In genomic region chr6:76688831-76689230, GRCm38 (mm10) we compare ENCODE assay signal across 17 mouse cellular contexts.
DNase-seq lines count a peak whose midpoint lies in the region; ATAC-seq and TF ChIP-seq lines count a peak whose summit lies in the region.
"Had no signal": no experiment of that assay in that cellular context is flagged by ENCODE, and none has a peak within 500 bp of the region (broad histone marks: within the 10 kb centered on the region; RNA-seq: fewer than 3 reads in every experiment).

No protein-coding gene starts in this region.

- no peak overlapping the region for H3K27ac ChIP-seq in hindbrain, postnatal 0 days
- no peak overlapping the region for H3K27ac ChIP-seq in hindbrain, embryonic 12.5 days
- H3K27ac ChIP-seq in neural tube, embryonic 13.5 days (replicated peaks) = 0 out of 2 replicates have a peak overlapping the region, but pooled peaks have one; percentile 13
- H3K27ac ChIP-seq in neural tube, embryonic 15.5 days (replicated peaks) = no peak overlapping the region
- 0 out of 2 replicates have a peak overlapping the region, but pooled peaks have one; percentile 0 for H3K27ac ChIP-seq in midbrain, embryonic 15.5 days
- H3K27ac ChIP-seq in heart, adult 2 months = no peak overlapping the region
- H3K27ac ChIP-seq: heart, embryonic 15.5 days; hindbrain, embryonic 15.5 days; limb, embryonic 12.5 days; liver, embryonic 15.5 days; stomach, embryonic 15.5 days had no signal

- intact Hi-C loops in heart, adult 2 months (cut with DNase I) = no loop called here

- no peak for TF ChIP-seq EP300 in heart, adult 2 months (IDR thresholded peaks at IDR 0.05; ENCODE audit: insufficient read depth, low read depth, low read length)

- peak; percentile 4 for DNase-seq in cerebellum, adult 11 months
- peak; percentile 58 for DNase-seq in hindbrain, postnatal 0 days (ENCODE audit: low spot score)
- DNase-seq in heart, adult 2 months = no peak
- DNase-seq: adrenal gland, postnatal 25 days; kidney, adult 8-10 months; spleen, adult 18-20 months; thymus, postnatal 14 days had no signal

- no peak for TF ChIP-seq POLR2A in heart, adult 2 months (IDR thresholded peaks at IDR 0.05; ENCODE audit: insufficient read depth, low read depth, low read length)

- H3K27me3 ChIP-seq in hindbrain, postnatal 0 days (ENCODE audit: insufficient read depth, low read length) = no peaks in the 10 kb centered on the region
- no peaks in the 10 kb centered on the region for H3K27me3 ChIP-seq in hindbrain, embryonic 12.5 days
- no peaks in the 10 kb centered on the region for H3K27me3 ChIP-seq in neural tube, embryonic 13.5 days
- no peaks in the 10 kb centered on the region for H3K27me3 ChIP-seq in neural tube, embryonic 15.5 days (replicated peaks)
- no peaks in the 10 kb centered on the region for H3K27me3 ChIP-seq in midbrain, embryonic 15.5 days (replicated peaks)
- H3K27me3 ChIP-seq in heart, adult 2 months (ENCODE audit: control insufficient read depth, insufficient read depth, low read length) = no peaks in the 10 kb centered on the region
- H3K27me3 ChIP-seq: heart, embryonic 15.5 days; hindbrain, embryonic 15.5 days; limb, embryonic 12.5 days; liver, embryonic 15.5 days; stomach, embryonic 15.5 days had no signal

- H3K9me3 ChIP-seq in hindbrain, postnatal 0 days (ENCODE audit: low read length) = no peaks in the 10 kb centered on the region
- H3K9me3 ChIP-seq in hindbrain, embryonic 12.5 days (replicated peaks) = no peaks in the 10 kb centered on the region
- H3K9me3 ChIP-seq in neural tube, embryonic 13.5 days = no peaks in the 10 kb centered on the region
- H3K9me3 ChIP-seq in neural tube, embryonic 15.5 days (replicated peaks) = no peaks in the 10 kb centered on the region
- no peaks in the 10 kb centered on the region for H3K9me3 ChIP-seq in midbrain, embryonic 15.5 days
- H3K9me3 ChIP-seq: heart, embryonic 15.5 days; hindbrain, embryonic 15.5 days; limb, embryonic 12.5 days; liver, embryonic 15.5 days; stomach, embryonic 15.5 days had no signal

- H3K4me3 ChIP-seq in hindbrain, postnatal 0 days (ENCODE audit: low read length) = no peak overlapping the region
- no peak overlapping the region for H3K4me3 ChIP-seq in hindbrain, embryonic 12.5 days
- H3K4me3 ChIP-seq in neural tube, embryonic 13.5 days = no peak overlapping the region
- no peak overlapping the region for H3K4me3 ChIP-seq in neural tube, embryonic 15.5 days (replicated peaks)
- no peak overlapping the region for H3K4me3 ChIP-seq in midbrain, embryonic 15.5 days
- H3K4me3 ChIP-seq in heart, adult 2 months = no peak overlapping the region
- H3K4me3 ChIP-seq: heart, embryonic 15.5 days; hindbrain, embryonic 15.5 days; limb, embryonic 12.5 days; liver, embryonic 15.5 days; stomach, embryonic 15.5 days had no signal

- 50% methylated on average over 2 of the region's 2 CpGs for WGBS in hindbrain, postnatal 0 days
- WGBS in hindbrain, embryonic 12.5 days = 61% methylated on average over 2 of the region's 2 CpGs
- 61% methylated on average over 2 of the region's 2 CpGs for WGBS in neural tube, embryonic 13.5 days
- 54% methylated on average over 2 of the region's 2 CpGs for WGBS in neural tube, embryonic 15.5 days
- WGBS in midbrain, embryonic 15.5 days = 37% methylated on average over 2 of the region's 2 CpGs
- WGBS in heart, adult 2 months = 43% methylated on average over 2 of the region's 2 CpGs

- TF ChIP-seq CTCF in hindbrain, postnatal 0 days (IDR thresholded peaks at IDR 0.05; ENCODE audit: low read depth) = no peak
- TF ChIP-seq CTCF in heart, adult 2 months (IDR thresholded peaks at IDR 0.05) = no peak

- no peaks in the 10 kb centered on the region for H3K36me3 ChIP-seq in hindbrain, postnatal 0 days (ENCODE audit: insufficient read depth, low read length)
- H3K36me3 ChIP-seq in hindbrain, embryonic 12.5 days = no peaks in the 10 kb centered on the region
- H3K36me3 ChIP-seq in neural tube, embryonic 13.5 days = no peaks in the 10 kb centered on the region
- H3K36me3 ChIP-seq in neural tube, embryonic 15.5 days = no peaks in the 10 kb centered on the region
- H3K36me3 ChIP-seq in midbrain, embryonic 15.5 days (replicated peaks) = no peaks in the 10 kb centered on the region
- H3K36me3 ChIP-seq in heart, adult 2 months (ENCODE audit: control insufficient read depth, insufficient read depth, low read length) = no peaks in the 10 kb centered on the region
- H3K36me3 ChIP-seq: heart, embryonic 15.5 days; hindbrain, embryonic 15.5 days; limb, embryonic 12.5 days; liver, embryonic 15.5 days; stomach, embryonic 15.5 days had no signal

- H3K4me2 ChIP-seq in hindbrain, postnatal 0 days (ENCODE audit: low read depth, low read length) = no peak overlapping the region
- no peak overlapping the region for H3K4me2 ChIP-seq in hindbrain, embryonic 12.5 days (replicated peaks)
- H3K4me2 ChIP-seq in neural tube, embryonic 13.5 days = no peak overlapping the region
- H3K4me2 ChIP-seq in neural tube, embryonic 15.5 days = no peak overlapping the region
- no peak overlapping the region for H3K4me2 ChIP-seq in midbrain, embryonic 15.5 days
- H3K4me2 ChIP-seq: heart, embryonic 15.5 days; hindbrain, embryonic 15.5 days; limb, embryonic 12.5 days; liver, embryonic 15.5 days; stomach, embryonic 15.5 days had no signal

- no peaks in the 10 kb centered on the region for H3K79me2 ChIP-seq in heart, adult 2 months (replicated peaks; ENCODE audit: control insufficient read depth, insufficient read depth, low read length)

- no peaks in the 10 kb centered on the region for H3K4me1 ChIP-seq in hindbrain, postnatal 0 days (ENCODE audit: insufficient read depth, low read length)
- H3K4me1 ChIP-seq in hindbrain, embryonic 12.5 days = peaks cover 4% of the 10 kb centered on the region; the same call in 1 of the 2 replicates
- H3K4me1 ChIP-seq in neural tube, embryonic 13.5 days (replicated peaks) = peaks cover 12% of the 10 kb centered on the region; the same call in 1 of the 2 replicates
- H3K4me1 ChIP-seq in neural tube, embryonic 15.5 days = peaks cover 6% of the 10 kb centered on the region; the same call in 1 of the 2 replicates
- H3K4me1 ChIP-seq in midbrain, embryonic 15.5 days = peaks cover 10% of the 10 kb centered on the region
- no peaks in the 10 kb centered on the region for H3K4me1 ChIP-seq in heart, adult 2 months (ENCODE audit: control insufficient read depth, insufficient read depth, low read length)
- H3K4me1 ChIP-seq: heart, embryonic 15.5 days; liver, embryonic 15.5 days; stomach, embryonic 15.5 days had no signal

- H3K9ac ChIP-seq in hindbrain, postnatal 0 days (replicated peaks; ENCODE audit: low read length) = no peak overlapping the region
- no peak overlapping the region for H3K9ac ChIP-seq in hindbrain, embryonic 12.5 days
- H3K9ac ChIP-seq in neural tube, embryonic 13.5 days = no peak overlapping the region
- H3K9ac ChIP-seq in neural tube, embryonic 15.5 days (replicated peaks) = no peak overlapping the region
- no peak overlapping the region for H3K9ac ChIP-seq in midbrain, embryonic 15.5 days
- no peak overlapping the region for H3K9ac ChIP-seq in heart, adult 2 months (ENCODE audit: low read depth, low read length)
- H3K9ac ChIP-seq: heart, embryonic 15.5 days; hindbrain, embryonic 15.5 days; limb, embryonic 12.5 days; liver, embryonic 15.5 days; stomach, embryonic 15.5 days had no signal

- no peak for ATAC-seq in cerebellum, adult (ENCODE audit: insufficient number of reproducible peaks, low FRiP score, low TSS enrichment)
- ATAC-seq in hindbrain, postnatal 0 days = no peak
- no peak for ATAC-seq in hindbrain, embryonic 12.5 days (ENCODE audit: low FRiP score)
- no peak for ATAC-seq in neural tube, embryonic 13.5 days (ENCODE audit: low read depth)
- ATAC-seq in neural tube, embryonic 15.5 days (ENCODE audit: low FRiP score) = no peak
- ATAC-seq in midbrain, embryonic 15.5 days (replicated peaks) = peak; percentile 48; the same call in 1 of the 2 replicates

Comparison
In these comparisons a context has a peak if more than half of its experiments do, and no peak if none do; other contexts are left out.
1. H3K27ac ChIP-seq: peak in neural tube, embryonic 13.5 days (single experiment) and midbrain, embryonic 15.5 days (single experiment); none in hindbrain, postnatal 0 days (single experiment), hindbrain, embryonic 12.5 days (single experiment), neural tube, embryonic 15.5 days (single experiment) and heart, adult 2 months (single experiment).
2. DNase-seq: peak in cerebellum, adult 11 months (single experiment) and hindbrain, postnatal 0 days (single experiment); none in heart, adult 2 months (0 of 2).